Mouse (Mus musculus) liver, embryonic 14.5 days (tissue): ENCODE measurements around the gene Egfr.

Source experiments
- CTCF ChIP-seq: IDR thresholded peaks from 2 replicates; pipeline ENCODE4 v1.5.1; 2016; ENCODE audit warnings: antibody characterized with exemption, low read depth, control low read depth
- EP300 ChIP-seq: IDR thresholded peaks from 2 replicates; pipeline ENCODE4 v1.6.1; 2016; ENCODE audit warnings: antibody characterized with exemption, low read depth

DNA sequence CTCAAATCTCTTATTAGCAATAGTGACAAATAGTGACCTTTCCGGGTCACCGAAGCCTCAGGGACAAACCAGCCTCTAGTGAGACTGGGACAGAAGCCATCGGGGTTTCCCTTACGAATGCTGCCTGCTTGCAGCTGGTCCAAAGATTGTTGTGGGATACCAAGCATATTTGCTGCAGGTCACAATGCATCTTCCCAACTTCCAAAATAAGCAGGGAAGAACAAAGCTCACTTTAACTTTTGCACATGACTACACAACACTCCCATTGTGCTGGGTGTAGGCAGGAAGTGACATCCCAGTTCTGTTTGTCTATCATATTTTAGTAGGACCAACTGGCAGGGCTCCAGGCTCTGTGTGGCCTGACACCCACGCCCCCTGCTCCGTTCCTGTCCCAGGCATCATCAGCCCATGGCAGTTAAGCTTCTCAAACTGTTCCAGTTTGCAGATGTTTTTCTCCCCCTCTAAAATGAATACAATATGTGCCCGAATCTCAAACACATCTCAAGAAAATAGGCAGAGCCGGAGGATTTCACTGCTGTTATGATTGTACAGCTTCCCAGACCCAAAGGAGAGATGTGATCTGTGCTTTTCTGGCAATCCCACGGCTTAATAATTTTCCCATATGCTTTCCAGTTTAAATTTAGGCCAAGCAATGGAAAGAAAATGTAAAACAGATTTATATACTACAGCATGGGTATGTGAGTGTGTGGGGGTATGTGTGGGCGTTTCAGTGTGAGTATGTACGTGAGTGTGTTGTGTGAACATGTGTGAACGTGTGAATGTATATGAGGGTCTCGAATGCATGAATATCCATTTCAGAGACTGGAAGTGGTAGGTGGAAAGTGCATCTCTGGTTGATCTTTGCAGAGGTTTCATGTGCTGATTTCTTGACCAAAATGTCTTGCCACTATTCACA, 143.7 kb downstream of the Egfr start:
- TF ChIP-seq CTCF (no peak), EP300 (no peak)
